Mouse (Mus musculus): ENCODE results near the gene Phf2. TPM values are rescaled to one million over a fixed set of nuclear protein-coding genes. Genes with fewer than 3 reads are reported as not detected.
A peak's percentile ranks its signal among the peaks of the same experiment; 100 is the strongest.

The Phf2 gene
- polyA plus RNA-seq, 1 experiment, result 20.1 TPM

DNA sequence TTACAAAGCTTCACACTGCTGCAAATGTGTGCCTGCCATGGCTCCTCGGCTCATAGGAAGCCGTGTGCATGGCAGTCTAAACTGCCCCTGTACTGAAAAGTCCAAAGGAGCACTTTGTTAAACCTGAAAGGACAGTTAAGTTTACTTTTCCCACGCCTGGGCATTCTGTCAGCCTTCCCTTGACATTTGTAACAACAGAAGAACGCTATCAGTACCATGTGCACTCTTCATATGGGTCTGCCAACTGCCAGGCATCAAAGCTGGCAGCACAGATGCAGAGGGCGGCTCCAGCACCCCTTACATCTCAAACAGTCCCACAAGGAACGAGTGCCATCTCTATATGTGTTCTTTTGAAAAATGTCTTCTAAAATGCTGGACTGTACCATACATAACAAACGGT is 40.5 kb upstream of the Phf2 start:
- peaks cover 76% of the 10 kb centered on the region for H3K36me3 ChIP-seq (ENCODE audit: control insufficient read depth, insufficient read depth)
- H3K4me3 ChIP-seq (ENCODE audit: insufficient read depth, poor library complexity, severe bottlenecking), result no peak overlapping the region
- no peak for TF ChIP-seq MYOD1 (IDR thresholded peaks at IDR 0.05; ENCODE audit: control insufficient read depth, insufficient read length, low read depth)
- H3K79me2 ChIP-seq (ENCODE audit: control insufficient read depth, insufficient read depth), result peaks cover 19% of the 10 kb centered on the region
- H3K79me3 ChIP-seq (ENCODE audit: low read depth), result peaks cover 4% of the 10 kb centered on the region
- H3ac ChIP-seq (ENCODE audit: control insufficient read depth, insufficient read length, low read depth), result no peak overlapping the region
- no peaks in the 10 kb centered on the region for H3K27me3 ChIP-seq (ENCODE audit: control insufficient read depth, insufficient read depth, insufficient read length)

DNA sequence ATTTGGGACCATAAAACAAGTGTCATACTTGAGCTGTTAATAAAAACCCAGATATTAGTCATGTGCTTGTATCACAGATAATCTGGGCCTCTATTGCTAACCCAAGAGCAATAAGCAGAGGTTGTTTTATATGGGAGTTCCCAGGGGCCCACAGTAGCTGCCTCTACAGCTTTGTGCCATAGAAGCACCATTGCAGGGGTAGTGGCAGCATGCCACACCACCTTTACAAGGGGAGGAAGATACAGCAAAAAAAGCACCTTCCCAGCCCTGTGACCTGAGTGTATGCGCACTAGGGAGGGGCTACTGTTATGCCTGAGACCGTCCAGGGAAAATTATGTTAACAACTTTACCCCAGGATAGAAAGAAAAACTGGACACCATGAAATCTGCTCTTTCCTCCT is 34.5 kb upstream of the Phf2 start:
- no peak for TF ChIP-seq CTCF (IDR thresholded peaks at IDR 0.05; ENCODE audit: control insufficient read depth, insufficient read depth, insufficient read length)
- no peak for TF ChIP-seq MAX (IDR thresholded peaks at IDR 0.05)
- TF ChIP-seq USF1 (IDR thresholded peaks at IDR 0.05; ENCODE audit: low read depth), result no peak
- no peak for TF ChIP-seq FOSL1 (IDR thresholded peaks at IDR 0.05; ENCODE audit: insufficient read depth, low read length, poor library complexity, severe bottlenecking)
- TF ChIP-seq MYOG (IDR thresholded peaks at IDR 0.05; ENCODE audit: control insufficient read depth, extremely low read depth, insufficient read length), result no peak
- TF ChIP-seq CEBPB (IDR thresholded peaks at IDR 0.05; ENCODE audit: low read depth), result no peak
- TF ChIP-seq MYOD1 (IDR thresholded peaks at IDR 0.05; ENCODE audit: control insufficient read depth, insufficient read length, low read depth), result no peak
- Histone ChIP-seq H3K27me3 (ENCODE audit: control insufficient read depth, insufficient read depth, insufficient read length) (no peaks in the 10 kb centered on the region), H3ac (ENCODE audit: control insufficient read depth, insufficient read length, low read depth) (no peak overlapping the region), H3K79me3 (ENCODE audit: low read depth) (peaks cover 1% of the 10 kb centered on the region), H3K4me3 (ENCODE audit: insufficient read depth, poor library complexity, severe bottlenecking) (no peak overlapping the region), H3K36me3 (ENCODE audit: control insufficient read depth, insufficient read depth) (peaks cover 87% of the 10 kb centered on the region), H3K79me2 (ENCODE audit: control insufficient read depth, insufficient read depth) (no peaks in the 10 kb centered on the region)

GRCm38 (mm10) chr13:48895376-48895775 is 24.5 kb upstream of the Phf2 start:
- H3ac ChIP-seq (ENCODE audit: control insufficient read depth, insufficient read length, low read depth), result no peak overlapping the region
- H3K36me3 ChIP-seq (ENCODE audit: control insufficient read depth, insufficient read depth), result peaks cover 91% of the 10 kb centered on the region
- H3K79me3 ChIP-seq (ENCODE audit: low read depth), result no peaks in the 10 kb centered on the region
- H3K4me3 ChIP-seq (ENCODE audit: insufficient read depth, poor library complexity, severe bottlenecking), result no peak overlapping the region
- H3K27me3 ChIP-seq (ENCODE audit: control insufficient read depth, insufficient read depth, insufficient read length), result no peaks in the 10 kb centered on the region
- no peaks in the 10 kb centered on the region for H3K79me2 ChIP-seq (ENCODE audit: control insufficient read depth, insufficient read depth)
- TF ChIP-seq CEBPB (IDR thresholded peaks at IDR 0.05; ENCODE audit: low read depth), result no peak
- no peak for TF ChIP-seq FOSL1 (IDR thresholded peaks at IDR 0.05; ENCODE audit: insufficient read depth, low read length, poor library complexity, severe bottlenecking)
- no peak for TF ChIP-seq CTCF (IDR thresholded peaks at IDR 0.05; ENCODE audit: control insufficient read depth, insufficient read depth, insufficient read length)
- no peak for TF ChIP-seq MYOD1 (IDR thresholded peaks at IDR 0.05; ENCODE audit: control insufficient read depth, insufficient read length, low read depth)
- TF ChIP-seq USF1 (IDR thresholded peaks at IDR 0.05; ENCODE audit: low read depth), result no peak
- no peak for TF ChIP-seq MYOG (IDR thresholded peaks at IDR 0.05; ENCODE audit: control insufficient read depth, extremely low read depth, insufficient read length)
- TF ChIP-seq MAX (IDR thresholded peaks at IDR 0.05), result no peak

GRCm38 (mm10) chr13:48890260-48890960 is 19.5 kb upstream of the Phf2 start:
- H3ac ChIP-seq (ENCODE audit: control insufficient read depth, insufficient read length, low read depth), result no peak overlapping the region

GRCm38 (mm10) chr13:48878534-48878933 is 7.6 kb upstream of the Phf2 start:
- Histone ChIP-seq H3K4me3 (ENCODE audit: insufficient read depth, poor library complexity, severe bottlenecking) (peak overlapping the region; percentile 18), H3K79me2 (ENCODE audit: control insufficient read depth, insufficient read depth) (no peaks in the 10 kb centered on the region), H3K27me3 (ENCODE audit: control insufficient read depth, insufficient read depth, insufficient read length) (no peaks in the 10 kb centered on the region), H3ac (ENCODE audit: control insufficient read depth, insufficient read length, low read depth) (peak overlapping the region; percentile 45), H3K36me3 (ENCODE audit: control insufficient read depth, insufficient read depth) (peaks cover 24% of the 10 kb centered on the region), H3K79me3 (ENCODE audit: low read depth) (no peaks in the 10 kb centered on the region)
- peak; percentile 16 for TF ChIP-seq MAX (IDR thresholded peaks at IDR 0.05)
- TF ChIP-seq MYOG (IDR thresholded peaks at IDR 0.05; ENCODE audit: control insufficient read depth, extremely low read depth, insufficient read length), result no peak
- TF ChIP-seq USF1 (IDR thresholded peaks at IDR 0.05; ENCODE audit: low read depth), result peak; percentile 96

More at GRCm38 (mm10) chr13:48890260-48890960, 19.5 kb upstream of the Phf2 start:
- Histone ChIP-seq H3K36me3 (ENCODE audit: control insufficient read depth, insufficient read depth) (peaks cover 95% of the 10 kb centered on the region), H3K79me2 (ENCODE audit: control insufficient read depth, insufficient read depth) (no peaks in the 10 kb centered on the region), H3K4me3 (ENCODE audit: insufficient read depth, poor library complexity, severe bottlenecking) (no peak overlapping the region), H3K27me3 (ENCODE audit: control insufficient read depth, insufficient read depth, insufficient read length) (no peaks in the 10 kb centered on the region), H3K79me3 (ENCODE audit: low read depth) (no peaks in the 10 kb centered on the region)
- TF ChIP-seq FOSL1 (IDR thresholded peaks at IDR 0.05; ENCODE audit: insufficient read depth, low read length, poor library complexity, severe bottlenecking), result no peak

DNA sequence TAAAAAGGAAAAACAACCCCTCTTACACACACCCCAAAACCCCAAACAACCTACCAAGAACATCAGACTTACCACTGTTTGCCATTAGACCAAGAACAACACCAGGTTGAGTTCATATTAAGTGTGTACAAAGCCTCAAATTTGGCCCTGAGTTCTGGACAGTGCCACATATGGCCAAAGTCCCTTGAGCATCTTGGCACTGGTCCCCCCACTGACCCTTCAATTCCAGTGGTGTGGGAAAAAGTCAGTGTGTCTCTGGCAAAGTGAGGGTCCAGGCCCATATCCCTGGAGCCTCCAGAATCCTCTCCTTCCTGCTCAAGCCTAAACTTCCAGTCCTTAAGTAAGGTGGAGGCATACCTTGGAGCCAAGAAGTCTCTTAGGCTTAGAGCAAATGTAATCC is 6.9 kb upstream of the Phf2 start:
- H3K36me3 ChIP-seq (ENCODE audit: control insufficient read depth, insufficient read depth), result peaks cover 17% of the 10 kb centered on the region
- H3ac ChIP-seq (ENCODE audit: control insufficient read depth, insufficient read length, low read depth), result no peak overlapping the region
- no peaks in the 10 kb centered on the region for H3K27me3 ChIP-seq (ENCODE audit: control insufficient read depth, insufficient read depth, insufficient read length)
- H3K4me3 ChIP-seq (ENCODE audit: insufficient read depth, poor library complexity, severe bottlenecking), result no peak overlapping the region
- no peaks in the 10 kb centered on the region for H3K79me2 ChIP-seq (ENCODE audit: control insufficient read depth, insufficient read depth)
- no peak for TF ChIP-seq FOSL1 (IDR thresholded peaks at IDR 0.05; ENCODE audit: insufficient read depth, low read length, poor library complexity, severe bottlenecking)
- no peak for TF ChIP-seq CEBPB (IDR thresholded peaks at IDR 0.05; ENCODE audit: low read depth)
- TF ChIP-seq USF1 (IDR thresholded peaks at IDR 0.05; ENCODE audit: low read depth), result no peak
- no peak for TF ChIP-seq MAX (IDR thresholded peaks at IDR 0.05)
- TF ChIP-seq MYOD1 (IDR thresholded peaks at IDR 0.05; ENCODE audit: control insufficient read depth, insufficient read length, low read depth), result no peak
- TF ChIP-seq CTCF (IDR thresholded peaks at IDR 0.05; ENCODE audit: control insufficient read depth, insufficient read depth, insufficient read length), result no peak
- TF ChIP-seq MYOG (IDR thresholded peaks at IDR 0.05; ENCODE audit: control insufficient read depth, extremely low read depth, insufficient read length), result no peak
- H3K79me3 ChIP-seq (ENCODE audit: low read depth), result no peaks in the 10 kb centered on the region
